Mouse (Mus musculus): ENCODE data around the gene 4930524J08Rik.

DNA sequence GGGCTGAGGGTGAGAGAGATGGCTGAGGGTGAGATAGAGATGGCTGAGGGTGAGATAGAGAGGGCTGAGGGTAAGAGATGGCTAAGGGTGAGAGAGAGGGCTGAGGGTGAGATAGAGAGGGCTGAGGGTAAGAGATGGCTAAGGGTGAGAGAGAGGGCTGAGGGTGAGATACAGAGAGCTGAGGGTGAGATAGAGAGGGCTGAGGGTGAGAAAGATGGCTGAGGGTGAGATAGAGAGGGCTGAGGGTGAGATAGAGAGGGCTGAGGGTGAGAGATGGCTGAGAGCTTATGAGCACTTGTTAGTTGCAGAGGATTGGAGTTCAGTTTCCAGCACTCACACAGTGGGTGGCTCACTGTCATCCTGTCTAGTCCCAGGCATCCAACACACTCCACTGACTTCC lies 41.2 kb downstream of the 4930524J08Rik start:
- TF ChIP-seq POLR2AphosphoS2 (IDR thresholded peaks at IDR 0.05; ENCODE audit: low read depth, low read length): no peak
- no peak for TF ChIP-seq POLR2A (IDR thresholded peaks at IDR 0.05; ENCODE audit: low read depth, low read length)
- no peak for TF ChIP-seq CTCF (conservative IDR thresholded peaks at IDR 0.05 in 1 of 2, IDR thresholded peaks at IDR 0.05 in 1 of 2; ENCODE audit: low read depth in 2 of 2, low read length in 2 of 2)
- no peak for TF ChIP-seq ETS1 (conservative IDR thresholded peaks at IDR 0.05; ENCODE audit: low read depth, low read length)
- TF ChIP-seq MAFK (IDR thresholded peaks at IDR 0.05; ENCODE audit: insufficient replicate concordance, low read length): no peak
- TF ChIP-seq JUND (conservative IDR thresholded peaks at IDR 0.05; ENCODE audit: low read depth, low read length): no peak
- TF ChIP-seq USF1 (IDR thresholded peaks at IDR 0.05; ENCODE audit: low read depth, low read length): no peak
